Mouse (Mus musculus) spleen, adult 2 months (tissue): Measurements from ENCODE around the gene Il6ra.

ENCODE experiments used
- CTCF ChIP-seq: fragments of 200-500 bp; IDR thresholded peaks from 2 replicates; pipeline ENCODE4 v1.5.1; 2011; ENCODE audit warnings: mild to moderate bottlenecking, inconsistent platforms; ENCODE audit not compliant: insufficient read depth, insufficient read length, insufficient replicate concordance; ENCODE audit errors: extremely low read depth
- POLR2A ChIP-seq: fragments of 200-500 bp; IDR thresholded peaks from 2 replicates; pipeline ENCODE4 v1.6.1; 2011; ENCODE audit warnings: low read depth, low read length, inconsistent platforms

- TF ChIP-seq POLR2A (no peak), CTCF (no peak)
Observed at GRCm38 (mm10) chr3:89936495-89936894, 23.5 kb upstream of the Il6ra start.
